Mouse (Mus musculus): ENCODE results near the gene Car10. TPM values are rescaled to one million over a fixed set of nuclear protein-coding genes. Genes with fewer than 3 reads are reported as not detected.

Gene Car10
- polyA plus RNA-seq, 2 experiments = 0.70 TPM

DNA sequence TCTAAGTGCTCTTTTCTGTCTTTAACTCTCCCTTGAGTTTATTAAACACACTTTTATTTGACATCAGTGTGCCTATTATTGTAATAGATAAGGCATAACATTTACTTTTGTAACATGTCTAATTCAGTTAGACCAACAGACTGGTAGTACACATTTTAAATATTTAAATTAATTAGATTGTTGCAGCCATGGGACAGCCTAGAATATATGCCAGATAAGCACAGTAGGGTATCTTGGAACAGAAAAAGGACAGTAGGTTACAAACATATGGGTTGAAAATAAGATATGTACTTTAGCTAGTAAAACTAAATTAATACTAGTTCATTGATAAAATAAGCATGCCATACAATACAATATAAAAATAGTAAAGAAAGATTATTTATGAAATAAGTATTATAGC lies 74.6 kb downstream of the Car10 start:
- Histone ChIP-seq H3K9me3 (ENCODE audit: control insufficient read depth, low read length) (no peaks in the 10 kb centered on the region), H3K36me3 (ENCODE audit: control insufficient read depth, insufficient read depth, low read length) (no peaks in the 10 kb centered on the region), H3K4me1 (ENCODE audit: control insufficient read depth, insufficient read depth, low read length) (no peaks in the 10 kb centered on the region), H3K27me3 (ENCODE audit: control insufficient read depth, insufficient read depth, low read length) (no peaks in the 10 kb centered on the region), H3K27ac (replicated peaks; ENCODE audit: low read depth, low read length) (no peak overlapping the region), H3K4me3 (replicated peaks; ENCODE audit: low read length) (no peak overlapping the region), H3K9ac (ENCODE audit: low read depth, low read length, severe bottlenecking) (no peak overlapping the region), H3K4me2 (replicated peaks; ENCODE audit: low read depth, low read length, severe bottlenecking) (no peak overlapping the region)
- no peak for DNase-seq (ENCODE audit: low spot score)
- no peak for ATAC-seq (ENCODE audit: low FRiP score, low read depth)
- TF ChIP-seq POLR2A (IDR thresholded peaks at IDR 0.05; ENCODE audit: borderline replicate concordance, extremely low read depth, insufficient read depth, insufficient read length) = no peak

DNA sequence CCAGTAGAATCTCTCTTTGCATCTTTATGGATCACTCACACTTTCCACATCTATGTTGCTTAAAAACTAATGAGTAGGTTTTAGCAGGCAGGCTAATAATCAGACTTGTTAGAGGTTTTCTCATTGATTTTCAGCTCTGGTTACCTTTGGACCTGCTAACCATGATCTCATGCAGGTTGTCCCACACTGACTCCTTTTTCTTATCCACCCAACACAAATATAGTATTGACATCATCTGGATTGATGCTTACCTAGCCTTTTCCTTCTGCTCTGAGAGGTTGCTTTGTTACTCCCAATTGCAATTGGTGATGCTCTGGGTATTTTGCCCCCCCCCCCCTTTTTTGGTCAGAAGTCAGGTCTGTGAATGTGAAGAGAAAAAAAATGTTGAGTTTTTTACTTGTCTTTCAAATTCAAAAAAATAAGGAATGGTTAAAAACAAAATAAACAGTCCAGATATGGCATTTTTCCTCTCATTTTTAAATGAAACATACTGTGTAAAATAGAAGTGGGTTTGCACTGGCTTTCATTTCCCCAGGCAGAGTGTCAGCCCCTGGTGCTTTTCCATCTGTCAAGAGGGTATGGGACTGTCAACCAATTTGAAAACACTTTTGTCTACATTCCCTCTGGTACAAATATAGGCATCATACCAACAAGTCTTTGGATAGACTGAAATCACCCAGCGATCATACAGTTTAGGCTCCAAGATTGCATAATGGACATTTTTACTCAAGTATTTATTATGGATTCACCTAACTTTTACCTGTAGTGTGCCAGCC lies 75.9 kb downstream of the Car10 start:
- Histone ChIP-seq H3K27ac (replicated peaks; ENCODE audit: low read depth, low read length) (no peak overlapping the region), H3K4me2 (replicated peaks; ENCODE audit: low read depth, low read length, severe bottlenecking) (no peak overlapping the region), H3K27me3 (ENCODE audit: control insufficient read depth, insufficient read depth, low read length) (no peaks in the 10 kb centered on the region), H3K4me3 (replicated peaks; ENCODE audit: low read length) (no peak overlapping the region), H3K4me1 (ENCODE audit: control insufficient read depth, insufficient read depth, low read length) (no peaks in the 10 kb centered on the region), H3K9ac (ENCODE audit: low read depth, low read length, severe bottlenecking) (no peak overlapping the region), H3K36me3 (ENCODE audit: control insufficient read depth, insufficient read depth, low read length) (no peaks in the 10 kb centered on the region), H3K9me3 (ENCODE audit: control insufficient read depth, low read length) (no peaks in the 10 kb centered on the region)
- ATAC-seq (ENCODE audit: low FRiP score, low read depth) (no peak), DNase-seq (ENCODE audit: low spot score) (no peak)
- 97% methylated on average over 1 of the region's 1 CpGs for WGBS
- TF ChIP-seq POLR2A (IDR thresholded peaks at IDR 0.05; ENCODE audit: borderline replicate concordance, extremely low read depth, insufficient read depth, insufficient read length) = no peak

DNA sequence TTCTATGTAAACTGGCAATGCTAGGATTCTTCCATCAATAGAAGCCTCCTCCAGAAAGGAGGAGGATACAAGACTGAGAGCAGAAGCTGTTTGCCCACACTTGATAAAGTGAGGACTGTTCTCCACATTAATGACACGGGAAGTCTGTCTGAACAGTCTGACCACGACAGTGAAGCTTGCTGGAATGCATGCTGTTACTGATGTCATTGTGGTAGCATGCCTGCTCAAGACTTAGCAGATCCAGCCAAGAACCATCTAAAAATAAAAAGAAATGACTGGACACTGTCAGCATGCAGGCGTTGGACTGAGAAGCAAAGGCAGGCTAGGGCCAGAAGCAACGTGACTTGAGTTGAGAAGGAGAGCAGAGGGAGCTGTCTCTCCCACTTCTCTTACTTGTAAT lies 87.6 kb downstream of the Car10 start:
- Histone ChIP-seq H3K27me3 (ENCODE audit: control insufficient read depth, insufficient read depth, low read length) (no peaks in the 10 kb centered on the region), H3K4me3 (replicated peaks; ENCODE audit: low read length) (no peak overlapping the region), H3K4me2 (replicated peaks; ENCODE audit: low read depth, low read length, severe bottlenecking) (no peak overlapping the region), H3K4me1 (ENCODE audit: control insufficient read depth, insufficient read depth, low read length) (no peaks in the 10 kb centered on the region), H3K36me3 (ENCODE audit: control insufficient read depth, insufficient read depth, low read length) (no peaks in the 10 kb centered on the region), H3K9ac (ENCODE audit: low read depth, low read length, severe bottlenecking) (no peak overlapping the region), H3K9me3 (ENCODE audit: control insufficient read depth, low read length) (no peaks in the 10 kb centered on the region), H3K27ac (replicated peaks; ENCODE audit: low read depth, low read length) (no peak overlapping the region)
- TF ChIP-seq POLR2A (IDR thresholded peaks at IDR 0.05; ENCODE audit: borderline replicate concordance, extremely low read depth, insufficient read depth, insufficient read length) = no peak
- ATAC-seq (ENCODE audit: low FRiP score, low read depth) = no peak
- no peak for DNase-seq (ENCODE audit: low spot score)
- WGBS = 78% methylated on average over 4 of the region's 4 CpGs

DNA sequence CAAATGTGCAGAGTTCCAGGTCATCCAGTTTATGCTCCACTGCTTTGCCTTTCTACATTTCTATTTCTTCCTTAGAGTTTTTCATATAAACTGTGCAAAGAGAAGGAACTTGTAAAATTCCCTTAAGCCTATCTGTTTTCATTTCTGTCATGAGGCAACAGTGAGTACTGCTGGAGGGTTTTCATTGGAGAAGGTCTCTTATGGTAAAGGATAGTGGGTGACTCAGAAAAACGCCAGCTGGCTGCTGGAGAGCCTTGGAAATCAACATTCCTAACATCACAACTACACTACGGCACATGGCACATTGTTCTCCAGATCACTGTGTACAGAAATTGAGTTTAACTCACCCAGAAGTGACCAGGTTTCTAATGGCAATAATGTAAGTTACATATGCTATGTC lies 88.3 kb downstream of the Car10 start:
- Histone ChIP-seq H3K9me3 (ENCODE audit: control insufficient read depth, low read length) (no peaks in the 10 kb centered on the region), H3K27ac (replicated peaks; ENCODE audit: low read depth, low read length) (no peak overlapping the region), H3K4me2 (replicated peaks; ENCODE audit: low read depth, low read length, severe bottlenecking) (no peak overlapping the region), H3K36me3 (ENCODE audit: control insufficient read depth, insufficient read depth, low read length) (no peaks in the 10 kb centered on the region), H3K9ac (ENCODE audit: low read depth, low read length, severe bottlenecking) (no peak overlapping the region), H3K4me3 (replicated peaks; ENCODE audit: low read length) (no peak overlapping the region), H3K27me3 (ENCODE audit: control insufficient read depth, insufficient read depth, low read length) (no peaks in the 10 kb centered on the region), H3K4me1 (ENCODE audit: control insufficient read depth, insufficient read depth, low read length) (no peaks in the 10 kb centered on the region)
- DNase-seq (ENCODE audit: low spot score) (no peak), ATAC-seq (ENCODE audit: low FRiP score, low read depth) (no peak)
- TF ChIP-seq POLR2A (IDR thresholded peaks at IDR 0.05; ENCODE audit: borderline replicate concordance, extremely low read depth, insufficient read depth, insufficient read length) = no peak
- 80% methylated on average over 2 of the region's 2 CpGs for WGBS

GRCm38 (mm10) chr11:93188621-93189020 lies 90.8 kb downstream of the Car10 start:
- no peak overlapping the region for H3K9ac ChIP-seq (ENCODE audit: low read depth, low read length, severe bottlenecking)
- no peak overlapping the region for H3K4me2 ChIP-seq (replicated peaks; ENCODE audit: low read depth, low read length, severe bottlenecking)
- H3K27me3 ChIP-seq (ENCODE audit: control insufficient read depth, insufficient read depth, low read length) = no peaks in the 10 kb centered on the region
- 86% methylated on average over 5 of the region's 5 CpGs for WGBS
- H3K27ac ChIP-seq (replicated peaks; ENCODE audit: low read depth, low read length) = no peak overlapping the region
- TF ChIP-seq POLR2A (IDR thresholded peaks at IDR 0.05; ENCODE audit: borderline replicate concordance, extremely low read depth, insufficient read depth, insufficient read length) = no peak
- H3K4me1 ChIP-seq (ENCODE audit: control insufficient read depth, insufficient read depth, low read length) = no peaks in the 10 kb centered on the region
- DNase-seq (ENCODE audit: low spot score) = no peak
- H3K4me3 ChIP-seq (replicated peaks; ENCODE audit: low read length) = no peak overlapping the region
- no peak for ATAC-seq (ENCODE audit: low FRiP score, low read depth)
- no peaks in the 10 kb centered on the region for H3K9me3 ChIP-seq (ENCODE audit: control insufficient read depth, low read length)
- no peaks in the 10 kb centered on the region for H3K36me3 ChIP-seq (ENCODE audit: control insufficient read depth, insufficient read depth, low read length)
